Mouse (Mus musculus) MEL (cell line): ENCODE data around the gene Zfp949. TPM values are rescaled to one million over a fixed set of nuclear protein-coding genes. Genes with fewer than 3 reads are reported as not detected.
"Not testable (repeated sequence)": the region's sequence is repeated elsewhere in the genome, so short reads cannot be mapped to it uniquely, and the experiment has no call there.

Source experiments
- DNase-seq: peaks from one replicate; pipeline ENCODE4 v3.0.0; 2011; ENCODE audit warnings: low read depth, low spot score
- H3K27ac ChIP-seq: 2 replicates; pipeline ENCODE4 v1.5.1; 2012; ENCODE audit warnings: low read depth, mild to moderate bottlenecking, control low read depth, low read length, moderate library complexity; ENCODE audit not compliant: control insufficient read depth
- H3K27me3 ChIP-seq, 2 experiments: fragments of 150-350 bp in 1 of 2; sonication (generic) in 1 of 2; 2 replicates each; pipeline ENCODE4 v1.6.1; 2012; ENCODE audit warnings: low read length in 2 of 2, mild to moderate bottlenecking in 2 of 2, improper control_type of control experiment in 1 of 2, moderate library complexity in 1 of 2; ENCODE audit not compliant: insufficient read depth in 2 of 2, control insufficient read depth in 1 of 2
- H3K36me3 ChIP-seq, 2 experiments: 2 replicates each; pipeline ENCODE4 v1.6.1; 2012 to 2014; ENCODE audit warnings: low read length in 2 of 2, improper control_type of control experiment in 1 of 2, inconsistent platforms in 1 of 2, mild to moderate bottlenecking in 1 of 2; ENCODE audit not compliant: insufficient read depth in 2 of 2, control insufficient read depth in 1 of 2
- H3K4me1 ChIP-seq, 2 experiments: fragments of 150-350 bp in 1 of 2; sonication (generic) in 1 of 2; 2 replicates each; pipeline ENCODE4 v1.6.1; 2012; ENCODE audit warnings: low read length in 2 of 2, improper control_type of control experiment in 1 of 2, mild to moderate bottlenecking in 1 of 2; ENCODE audit not compliant: insufficient read depth in 2 of 2, control insufficient read depth in 1 of 2
- H3K4me3 ChIP-seq, 2 experiments: fragments of 150-350 bp in 1 of 2; sonication (generic) in 1 of 2; 2 replicates each; pipeline ENCODE4 v1.5.1; 2012; ENCODE audit warnings: low read depth in 2 of 2, low read length in 2 of 2, mild to moderate bottlenecking in 2 of 2, moderate library complexity in 2 of 2, control low read depth in 1 of 2, improper control_type of control experiment in 1 of 2; ENCODE audit not compliant: control insufficient read depth in 1 of 2, insufficient read depth in 1 of 2
- H3K79me2 ChIP-seq: 2 replicates; pipeline ENCODE4 v1.6.1; 2012; ENCODE audit warnings: mild to moderate bottlenecking, low read length, moderate library complexity; ENCODE audit not compliant: control insufficient read depth, poor library complexity, insufficient read depth
- H3K9ac ChIP-seq: 2 replicates; pipeline ENCODE4 v1.6.1; 2012; ENCODE audit warnings: low read depth, mild to moderate bottlenecking, control low read depth, low read length, moderate library complexity; ENCODE audit not compliant: control insufficient read depth, poor library complexity, severe bottlenecking
- H3K9me3 ChIP-seq: fragments of 150-350 bp; sonication (generic); replicated peaks from 2 replicates; pipeline ENCODE4 v1.6.1; 2012; ENCODE audit warnings: mild to moderate bottlenecking, low read length, improper control_type of control experiment, moderate library complexity; ENCODE audit not compliant: insufficient read depth
- CTCF ChIP-seq, 3 experiments: IDR thresholded peaks in 2 of 3; conservative IDR thresholded peaks in 1 of 3; 2 replicates each; pipeline ENCODE4 v1.5.1; 2011 to 2012; ENCODE audit warnings: low read length in 3 of 3, low read depth in 2 of 3, mild to moderate bottlenecking in 2 of 3, improper control_type of control experiment in 1 of 3, inconsistent platforms in 1 of 3, mixed read lengths in 1 of 3, moderate library complexity in 1 of 3; ENCODE audit not compliant: control insufficient read depth in 1 of 3, insufficient read depth in 1 of 3, poor library complexity in 1 of 3, severe bottlenecking in 1 of 3
- RAD21 ChIP-seq: IDR thresholded peaks from 2 replicates; pipeline ENCODE4 v1.6.1; 2011; ENCODE audit warnings: mild to moderate bottlenecking, low read depth, low read length, improper control_type of control experiment
- ZNF384 ChIP-seq: IDR thresholded peaks from 2 replicates; pipeline ENCODE4 v1.6.1; 2012; ENCODE audit warnings: low read depth, mild to moderate bottlenecking, inconsistent platforms, low read length, improper control_type of control experiment
- polyA plus RNA-seq, 2 experiments: library from polyadenylated mRNA; stranded (reverse) in 1 of 2; unstranded in 1 of 2; fragments of >175 nt in 1 of 2; fragments of >200 nt in 1 of 2; gene quantifications; 2 replicates each; pipeline versions ENCODE4 v1.2.1 to v1.2.4; 2012; ENCODE audit warnings: low replicate concordance in 2 of 2, low read depth in 1 of 2; ENCODE audit not compliant: insufficient read length in 2 of 2, insufficient read depth in 1 of 2, missing spikeins in 1 of 2
- total RNA-seq: library from RNA; depleted of rRNA; stranded (reverse); fragments of 300-350 nt; gene quantifications from 2 replicates; pipeline ENCODE4 v1.2.3, GENCODE M21; 2012

Zfp949 gene
- total and polyA plus RNA-seq, 3 experiments = 4.5 to 4.6 TPM; not detected in 1

DNA sequence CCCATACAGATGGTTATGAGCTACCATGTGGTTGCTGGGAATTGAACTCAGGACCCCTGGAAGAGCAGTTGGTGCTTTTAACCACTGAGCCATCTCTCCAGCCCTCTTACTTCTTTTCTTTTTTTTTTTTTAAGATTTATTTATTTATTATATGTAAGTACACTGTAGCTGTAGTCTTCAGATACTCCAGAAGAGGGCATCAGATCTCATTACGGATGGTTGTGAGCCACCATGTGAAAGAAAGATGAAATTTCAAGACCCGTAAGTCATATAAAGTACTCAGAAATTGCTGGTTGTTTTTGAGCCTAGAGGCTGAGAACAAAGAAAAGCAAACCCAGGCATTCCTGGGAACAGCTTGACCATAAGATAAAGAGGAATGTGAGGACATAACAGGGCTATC is 13.7 kb downstream of the Zfp949 start:
- TF ChIP-seq RAD21 (peak; percentile 4), ZNF384 (0 out of 2 replicates have a peak, but pooled peaks have one; percentile 35), CTCF (IDR thresholded peaks at IDR 0.05 in 2 of 3, conservative IDR thresholded peaks at IDR 0.05 in 1 of 3; ENCODE audit: control insufficient read depth in 1 of 3, insufficient read depth in 1 of 3, low read depth in 2 of 3, low read length in 3 of 3, poor library complexity in 1 of 3, severe bottlenecking in 1 of 3) (peak in 1 of 3 experiments; percentile 12; a peak in 1 of 6 replicates)
- peak; percentile 33 for DNase-seq
- not testable (repeated sequence) for H3K79me2 ChIP-seq, H3K4me1 ChIP-seq, H3K9ac ChIP-seq, H3K27ac ChIP-seq, H3K9me3 ChIP-seq, H3K27me3 ChIP-seq, H3K36me3 ChIP-seq, H3K4me3 ChIP-seq

DNA sequence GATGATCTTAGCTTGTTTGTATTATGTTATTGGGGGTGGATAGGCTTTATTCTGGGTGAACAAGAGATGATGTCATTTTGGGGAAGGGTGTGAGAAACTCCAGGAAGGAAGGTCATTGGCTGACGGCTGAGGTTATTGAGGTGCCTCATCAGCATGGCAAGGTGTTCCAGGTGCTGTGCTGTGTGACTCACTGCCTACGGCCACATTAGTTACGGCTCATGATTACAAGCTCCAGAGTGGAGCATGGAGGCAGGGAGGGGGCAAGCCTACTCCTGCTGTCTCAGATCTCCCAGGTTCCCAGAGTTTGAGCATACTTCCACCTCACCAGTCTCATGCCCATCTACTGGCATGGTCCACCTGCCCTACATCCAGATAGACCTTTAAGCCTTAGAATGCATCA is 22.7 kb downstream of the Zfp949 start:
- H3K9me3 ChIP-seq, H3K79me2 ChIP-seq, H3K4me3 ChIP-seq, H3K27me3 ChIP-seq, H3K27ac ChIP-seq, DNase-seq, H3K9ac ChIP-seq, H3K4me1 ChIP-seq, H3K36me3 ChIP-seq: not testable (repeated sequence)

DNA sequence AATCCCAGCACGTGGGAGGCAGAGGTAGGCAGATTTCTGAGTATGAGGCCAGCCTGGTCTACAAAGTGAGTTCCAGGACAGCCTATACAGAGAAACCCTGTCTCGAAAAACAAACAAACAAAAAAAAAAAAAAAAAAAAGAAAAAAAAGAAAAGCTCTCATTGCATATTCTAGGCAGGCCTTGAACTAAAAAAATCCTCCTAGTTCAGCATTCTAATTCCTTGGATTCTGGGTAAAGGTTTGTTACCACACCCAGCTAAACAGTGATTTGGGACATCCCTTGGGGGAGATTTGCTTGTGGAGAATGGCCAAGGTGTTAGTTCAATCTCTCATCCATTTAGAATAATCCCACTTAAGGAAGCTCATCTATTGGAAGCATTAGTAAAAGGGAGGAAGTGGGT is 32.8 kb downstream of the Zfp949 start, which contains the start of gene Trim43a:
Trim43a (plus strand) TSS at position 301 of the 400 bp plus-strand sequence.
- not testable (repeated sequence) for H3K79me2 ChIP-seq, H3K9me3 ChIP-seq, H3K4me3 ChIP-seq, H3K4me1 ChIP-seq, H3K36me3 ChIP-seq, H3K9ac ChIP-seq, H3K27ac ChIP-seq, DNase-seq, H3K27me3 ChIP-seq

DNA sequence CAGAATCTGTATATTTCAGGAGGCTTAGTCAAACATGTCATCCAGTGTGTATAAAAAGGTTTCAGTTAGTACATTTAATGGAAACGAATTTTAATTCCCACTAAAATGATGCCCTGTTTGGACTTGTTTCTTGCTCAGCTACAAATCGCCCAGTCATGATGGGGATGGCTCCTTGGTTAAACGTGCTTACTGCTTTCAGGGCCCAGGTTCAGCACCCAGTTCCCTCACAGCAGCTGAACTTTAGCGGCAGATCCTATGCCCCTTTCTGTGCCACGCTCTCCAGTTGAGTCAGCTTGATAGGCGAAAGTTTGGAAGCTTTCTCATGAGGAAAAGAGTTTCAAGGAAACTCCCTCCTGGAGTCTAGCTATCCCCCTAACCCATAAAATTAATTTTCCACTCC is 45.9 kb downstream of the Zfp949 start:
- not testable (repeated sequence) for H3K9me3 ChIP-seq, H3K4me3 ChIP-seq, H3K27me3 ChIP-seq, H3K79me2 ChIP-seq, H3K4me1 ChIP-seq, H3K27ac ChIP-seq, H3K36me3 ChIP-seq, H3K9ac ChIP-seq, DNase-seq
